ENCODE assay signal across 8 mouse cellular contexts in the genomic region with DNA sequence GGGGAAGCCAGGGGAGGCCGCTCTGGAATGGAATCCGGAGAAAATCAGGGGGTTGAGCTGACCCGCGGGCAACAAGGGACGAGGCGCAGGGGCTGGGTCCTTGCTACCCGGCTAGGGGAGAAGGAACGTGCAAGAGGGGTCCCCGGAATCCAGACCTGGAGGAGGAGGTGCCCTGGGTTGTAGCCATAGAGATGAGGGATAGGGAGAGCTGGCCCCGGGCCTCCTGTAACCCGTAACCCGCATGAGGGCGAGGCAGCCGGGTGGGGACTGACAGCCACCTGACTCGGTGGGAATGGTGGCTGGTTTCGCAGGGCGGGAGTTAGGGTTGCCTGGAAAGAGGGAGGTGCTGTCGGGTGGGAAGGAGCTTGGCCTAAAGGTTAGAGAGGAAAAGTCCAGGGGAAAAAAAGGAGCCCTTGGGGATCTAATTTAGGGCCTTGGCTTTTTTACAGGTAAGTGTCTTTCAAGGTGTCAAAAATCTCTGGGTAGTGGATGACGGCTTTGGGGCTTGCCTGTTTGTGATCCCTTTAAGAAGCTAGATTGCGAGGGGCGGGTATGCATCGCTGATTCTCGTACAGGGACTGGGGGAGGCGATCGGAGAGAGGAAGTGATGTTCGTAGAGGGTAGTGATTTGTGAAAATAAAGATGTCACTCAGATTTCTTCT. TPM values are rescaled to one million over a fixed set of nuclear protein-coding genes. Genes with fewer than 3 reads are reported as not detected.
DNase-seq lines count a peak whose midpoint lies in the region; ATAC-seq and TF ChIP-seq lines count a peak whose summit lies in the region.

A gene (minus strand): TSS at position 301 of the 662 bp plus-strand sequence.

- TF ChIP-seq CTCF in gastrocnemius, adult 2 months (IDR thresholded peaks at IDR 0.05) = no peak

- ATAC-seq in hindbrain, embryonic 16.5 days = peak; percentile 69

- H3K36me3 ChIP-seq in hindbrain, embryonic 16.5 days (ENCODE audit: control insufficient read depth, insufficient read depth, low read length) = no peaks in the 10 kb centered on the region

- peak within 1 kb of the TSS; percentile 96 for H3K27ac ChIP-seq in gastrocnemius, adult 2 months
- H3K27ac ChIP-seq in hindbrain, embryonic 16.5 days (ENCODE audit: low read depth, low read length) = peak within 1 kb of the TSS; percentile 92

- intact Hi-C loops in gastrocnemius, adult 2 months (cut with DNase I) = loop anchor here (2.0 to 5.0 kb wide), 2 partner anchors 80 to 96 kb away; a partner anchor contains a TSS

- peaks cover 16% of the 10 kb centered on the region for H3K4me1 ChIP-seq in hindbrain, embryonic 16.5 days (ENCODE audit: control insufficient read depth, insufficient read depth, low read depth, low read length)

- WGBS in hindbrain, embryonic 16.5 days = under 1% methylated on average over 26 of the region's 26 CpGs

- peak within 1 kb of the TSS; percentile 91 for H3K4me3 ChIP-seq in gastrocnemius, adult 2 months
- peak within 1 kb of the TSS; percentile 100 for H3K4me3 ChIP-seq in hindbrain, embryonic 16.5 days (ENCODE audit: low read length)

- DNase-seq in NIH3T3 (ENCODE audit: low read depth) = peak; percentile 69
- DNase-seq in cerebellum, postnatal 10 days = peak; percentile 79
- DNase-seq in gastrocnemius, adult 2 months = peak; percentile 83
- DNase-seq in left cerebral cortex, adult 11 months (ENCODE audit: low spot score) = peak; percentile 55
- peak; percentile 66 to 70 for DNase-seq in lung, postnatal 4 days
- DNase-seq in retina, postnatal 1 day = peak; percentile 75
- peak; percentile 50 for DNase-seq in thymus, postnatal 36 days

- peak within 1 kb of the TSS; percentile 93 for H3K9ac ChIP-seq in hindbrain, embryonic 16.5 days (ENCODE audit: low read depth, low read length)

- no peaks in the 10 kb centered on the region for H3K9me3 ChIP-seq in hindbrain, embryonic 16.5 days (ENCODE audit: control insufficient read depth, low read length)

- no peaks in the 10 kb centered on the region for H3K27me3 ChIP-seq in hindbrain, embryonic 16.5 days (replicated peaks; ENCODE audit: control insufficient read depth, insufficient read depth, low read length)

- peak within 1 kb of the TSS; percentile 73 for H3K4me2 ChIP-seq in hindbrain, embryonic 16.5 days (ENCODE audit: low read length)

RNA-seq across cellular contexts. Expression of the gene that starts here (rescaled TPM):
- 100 to 1,000 TPM; 194 to 238 TPM for total RNA-seq in gastrocnemius, adult 2 months (2021)
- polyA plus RNA-seq in hindbrain, embryonic 16.5 days (2015; fragmentation: Nextera tagmentation; extraction: Ambion mirVana) = 0.36 TPM in 1 of 2 replicates, not detected in the other

Comparison
In these comparisons a context has a peak if more than half of its experiments do, and no peak if none do; other contexts are left out.
1. Peak in every context shown above with its lines: DNase-seq, ATAC-seq, H3K4me3 ChIP-seq and H3K27ac ChIP-seq.
2. Peak in ATAC-seq, H3K4me3 ChIP-seq, H3K27ac ChIP-seq, H3K9ac ChIP-seq and H3K4me2 ChIP-seq in hindbrain, embryonic 16.5 days; RNA of the gene not detected or under 1 TPM.